Mouse (Mus musculus) erythroblast, embryonic 14.5 days (primary cell): ENCODE results near the gene Tnfrsf22.

ENCODE experiments used
- GATA1 ChIP-seq: IDR thresholded peaks from 2 replicates; pipeline ENCODE4 v1.6.1; 2012; ENCODE audit warnings: low read length, inconsistent platforms, mixed read lengths
- TAL1 ChIP-seq: IDR thresholded peaks from 3 replicates; pipeline ENCODE4 v1.6.1; 2012; ENCODE audit warnings: low read length, inconsistent platforms, mixed read lengths

DNA sequence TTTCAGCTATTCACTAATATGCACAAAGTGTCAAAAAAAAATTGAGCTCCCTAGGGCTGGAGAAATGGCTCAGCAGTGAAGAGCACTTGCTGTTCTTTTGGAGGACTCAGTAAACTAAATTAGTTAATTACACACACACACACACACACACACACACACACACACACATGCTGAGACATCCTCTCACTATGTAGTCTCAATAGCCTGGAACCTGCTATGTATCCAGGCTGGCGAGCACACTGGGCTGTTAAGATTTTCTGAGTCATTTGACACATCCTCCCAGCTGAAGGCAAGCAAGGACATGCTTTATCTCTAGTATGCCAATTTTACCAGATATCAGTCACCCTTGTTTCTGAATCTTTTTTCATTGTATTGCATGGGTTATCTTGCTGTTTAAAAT is 28.5 kb downstream of the Tnfrsf22 start:
- TF ChIP-seq GATA1 (no peak), TAL1 (no peak)
